11 mouse cellular contexts compared by ENCODE assay signal in the genomic region with DNA sequence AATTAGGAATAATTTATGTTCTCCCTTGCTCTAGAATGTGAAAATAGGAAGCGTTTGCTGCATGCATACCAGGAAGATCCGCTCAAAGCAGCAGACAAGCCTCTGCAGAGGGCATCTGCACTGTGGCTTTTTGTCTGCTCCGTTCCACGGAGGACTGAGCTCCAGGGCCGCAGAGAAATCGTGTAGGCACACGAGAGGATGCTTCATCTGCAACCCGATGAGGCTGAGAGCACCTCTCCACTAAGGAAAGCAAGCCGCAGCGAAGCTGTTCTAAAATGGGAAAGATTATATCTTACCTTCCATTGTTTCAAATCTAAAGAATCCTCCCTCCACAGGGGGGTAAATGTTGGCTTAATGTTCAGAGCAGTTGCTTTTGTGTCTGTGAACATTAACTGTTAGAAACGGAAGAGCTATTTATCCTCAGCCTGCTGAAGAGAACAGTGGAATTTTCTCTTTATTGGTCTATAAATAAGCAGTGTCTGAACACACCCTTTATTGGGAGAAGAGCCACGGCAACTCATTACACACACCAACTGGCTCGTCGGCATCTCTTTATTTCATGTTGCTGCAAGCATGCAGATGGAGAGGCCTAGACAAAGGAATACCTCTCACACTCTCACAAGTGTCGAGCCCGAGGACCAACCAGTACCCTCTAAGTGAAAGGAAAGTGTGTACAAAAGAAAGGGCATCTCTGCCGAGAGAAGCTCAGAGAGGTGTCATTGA.
A peak's percentile ranks its signal among the peaks of the same experiment; 100 is the strongest.
DNase-seq lines count a peak whose midpoint lies in the region; ATAC-seq and TF ChIP-seq lines count a peak whose summit lies in the region.
"Had no signal": no experiment of that assay in that cellular context is flagged by ENCODE, and none has a peak within 500 bp of the region (broad histone marks: within the 10 kb centered on the region; RNA-seq: fewer than 3 reads in every experiment).

No protein-coding gene starts in this region.

- 49% methylated on average over 17 of the region's 17 CpGs for WGBS in heart, adult 2 months
- WGBS in lung, postnatal 0 days = 46% methylated on average over 17 of the region's 17 CpGs
- 39% methylated on average over 17 of the region's 17 CpGs for WGBS in lung, adult 2 months
- 39% methylated on average over 17 of the region's 17 CpGs for WGBS in hindbrain, embryonic 13.5 days
- 39% methylated on average over 17 of the region's 17 CpGs for WGBS in midbrain, postnatal 0 days

- no peaks in the 10 kb centered on the region for H3K79me2 ChIP-seq in heart, adult 2 months (replicated peaks; ENCODE audit: control insufficient read depth, insufficient read depth, low read length)

- no peaks in the 10 kb centered on the region for H3K36me3 ChIP-seq in heart, adult 2 months (ENCODE audit: control insufficient read depth, insufficient read depth, low read length)
- H3K36me3 ChIP-seq in lung, postnatal 0 days (ENCODE audit: insufficient read depth, low read length) = no peaks in the 10 kb centered on the region
- no peaks in the 10 kb centered on the region for H3K36me3 ChIP-seq in hindbrain, embryonic 13.5 days
- H3K36me3 ChIP-seq in midbrain, postnatal 0 days (ENCODE audit: insufficient read depth, low read length) = no peaks in the 10 kb centered on the region

- 0 out of 2 replicates have a peak, but pooled peaks have one; percentile 17 for ATAC-seq in lung, postnatal 0 days
- no peak for ATAC-seq in hindbrain, embryonic 13.5 days (ENCODE audit: low FRiP score)
- peak; percentile 34; the same call in 1 of the 2 replicates for ATAC-seq in midbrain, postnatal 0 days (ENCODE audit: low FRiP score)
- ATAC-seq: activated CD4-positive, CD25-positive, alpha-beta regulatory T cell, adult 4 months had no signal

- no peak for TF ChIP-seq EP300 in heart, adult 2 months (IDR thresholded peaks at IDR 0.05; ENCODE audit: insufficient read depth, low read depth, low read length)
- TF ChIP-seq EP300 in lung, postnatal 0 days (IDR thresholded peaks at IDR 0.05) = peak; percentile 18; the same call in 1 of the 2 replicates

- peak overlapping the region; percentile 30; the same call in 1 of the 2 replicates for H3K27ac ChIP-seq in heart, adult 2 months
- no peak overlapping the region for H3K27ac ChIP-seq in lung, postnatal 0 days (ENCODE audit: low read length)
- peak overlapping the region; percentile 82 for H3K27ac ChIP-seq in hindbrain, embryonic 13.5 days
- H3K27ac ChIP-seq in midbrain, postnatal 0 days (ENCODE audit: low read depth, low read length) = peak overlapping the region; percentile 59

- H3K4me3 ChIP-seq in heart, adult 2 months = no peak overlapping the region
- no peak overlapping the region for H3K4me3 ChIP-seq in lung, postnatal 0 days (ENCODE audit: low read depth, low read length)
- H3K4me3 ChIP-seq in lung, adult 2 months (replicated peaks; ENCODE audit: extremely low read depth, low read depth, low read length) = no peak overlapping the region
- H3K4me3 ChIP-seq in hindbrain, embryonic 13.5 days = no peak overlapping the region
- no peak overlapping the region for H3K4me3 ChIP-seq in midbrain, postnatal 0 days (ENCODE audit: low read depth, low read length)
- H3K4me3 ChIP-seq: erythroblast, embryonic 14.5 days; myocyte had no signal

- H3K9me3 ChIP-seq in lung, postnatal 0 days (ENCODE audit: low read length) = no peaks in the 10 kb centered on the region
- H3K9me3 ChIP-seq in hindbrain, embryonic 13.5 days = no peaks in the 10 kb centered on the region
- H3K9me3 ChIP-seq in midbrain, postnatal 0 days (ENCODE audit: low read length) = no peaks in the 10 kb centered on the region

- no peak for DNase-seq in heart, adult 2 months
- no peak for DNase-seq in heart, adult 8-10 months (ENCODE audit: low spot score)
- DNase-seq in lung, postnatal 0 days (ENCODE audit: low spot score) = peak; percentile 27
- no peak for DNase-seq in lung, adult 2 months
- DNase-seq in midbrain, postnatal 0 days (ENCODE audit: low spot score) = peak; percentile 39
- DNase-seq in gastrocnemius, postnatal 10 days = no peak
- no peak for DNase-seq in adrenal gland, adult 18-20 months (ENCODE audit: low spot score in 2 of 2)

- peaks cover 4% of the 10 kb centered on the region for H3K4me1 ChIP-seq in heart, adult 2 months (ENCODE audit: control insufficient read depth, insufficient read depth, low read length)
- H3K4me1 ChIP-seq in lung, postnatal 0 days (ENCODE audit: insufficient read depth, low read depth, low read length) = no peaks in the 10 kb centered on the region
- H3K4me1 ChIP-seq in lung, adult 2 months (ENCODE audit: control insufficient read depth, insufficient read depth, low read length) = peaks cover 9% of the 10 kb centered on the region
- peaks cover 32% of the 10 kb centered on the region for H3K4me1 ChIP-seq in hindbrain, embryonic 13.5 days (replicated peaks)
- peaks cover 13% of the 10 kb centered on the region; the same call in 1 of the 2 replicates for H3K4me1 ChIP-seq in midbrain, postnatal 0 days (ENCODE audit: insufficient read depth, low read length)

- no peak overlapping the region for H3K4me2 ChIP-seq in lung, postnatal 0 days (replicated peaks; ENCODE audit: low read depth, low read length)
- H3K4me2 ChIP-seq in hindbrain, embryonic 13.5 days = no peak overlapping the region
- no peak overlapping the region for H3K4me2 ChIP-seq in midbrain, postnatal 0 days (ENCODE audit: low read depth, low read length, poor library complexity, severe bottlenecking)

- intact Hi-C loops in heart, adult 2 months (cut with DNase I) = loop anchor here (5.0 kb wide), 1 partner anchor 68 kb away; no protein-coding TSS in a partner anchor

- H3K27me3 ChIP-seq in heart, adult 2 months (ENCODE audit: control insufficient read depth, insufficient read depth, low read length) = no peaks in the 10 kb centered on the region
- H3K27me3 ChIP-seq in lung, postnatal 0 days (replicated peaks; ENCODE audit: insufficient read depth, low read length) = no peaks in the 10 kb centered on the region
- no peaks in the 10 kb centered on the region for H3K27me3 ChIP-seq in hindbrain, embryonic 13.5 days
- H3K27me3 ChIP-seq in midbrain, postnatal 0 days (ENCODE audit: insufficient read depth, low read length) = no peaks in the 10 kb centered on the region

- no peak for TF ChIP-seq CTCF in heart, adult 2 months (IDR thresholded peaks at IDR 0.05)
- TF ChIP-seq CTCF in lung, postnatal 0 days (IDR thresholded peaks at IDR 0.05) = no peak
- TF ChIP-seq CTCF in lung, adult 2 months (IDR thresholded peaks at IDR 0.05; ENCODE audit: insufficient read depth, low read length) = no peak
- TF ChIP-seq CTCF in midbrain, postnatal 0 days (IDR thresholded peaks at IDR 0.05) = no peak

- no peak overlapping the region for H3K9ac ChIP-seq in heart, adult 2 months (ENCODE audit: low read depth, low read length)
- H3K9ac ChIP-seq in lung, postnatal 0 days (replicated peaks; ENCODE audit: low read depth) = no peak overlapping the region
- no peak overlapping the region for H3K9ac ChIP-seq in hindbrain, embryonic 13.5 days
- no peak overlapping the region; the same call in 1 of the 2 replicates for H3K9ac ChIP-seq in midbrain, postnatal 0 days (replicated peaks; ENCODE audit: low read length, poor library complexity, severe bottlenecking)

- TF ChIP-seq POLR2A in heart, adult 2 months (IDR thresholded peaks at IDR 0.05; ENCODE audit: insufficient read depth, low read depth, low read length) = no peak
- TF ChIP-seq POLR2A in lung, adult 2 months (IDR thresholded peaks at IDR 0.05; ENCODE audit: borderline replicate concordance, extremely low read depth, low read depth, low read length) = no peak

Comparison
In these comparisons a context has a peak if more than half of its experiments do, and no peak if none do; other contexts are left out.
1. DNase-seq: peak in lung, postnatal 0 days (single experiment) and midbrain, postnatal 0 days (single experiment); none in heart, adult 2 months (0 of 2), heart, adult 8-10 months (single experiment), lung, adult 2 months (single experiment), gastrocnemius, postnatal 10 days (single experiment) and adrenal gland, adult 18-20 months (0 of 2).